In genomic region chr6:117817108-117817541, GRCm38 (mm10) we compare ENCODE assay signal across 31 mouse cellular contexts. TPM values are rescaled to one million over a fixed set of nuclear protein-coding genes. Genes with fewer than 3 reads are reported as not detected.
DNase-seq lines count a peak whose midpoint lies in the region; ATAC-seq and TF ChIP-seq lines count a peak whose summit lies in the region.
"Had no signal": no experiment of that assay in that cellular context is flagged by ENCODE, and none has a peak within 500 bp of the region (broad histone marks: within the 10 kb centered on the region; RNA-seq: fewer than 3 reads in every experiment).

No protein-coding gene starts in this region.

- H3K27me3 ChIP-seq in limb, embryonic 14.5 days (ENCODE audit: control insufficient read depth, insufficient read depth, low read length) = no peaks in the 10 kb centered on the region
- 0 out of 2 replicates have a peak, but pooled peaks cover under 1% of the 10 kb centered on the region for H3K27me3 ChIP-seq in limb, embryonic 10.5 days (ENCODE audit: low read depth, poor library complexity, severe bottlenecking)
- no peaks in the 10 kb centered on the region for H3K27me3 ChIP-seq in stomach, embryonic 16.5 days (ENCODE audit: control insufficient read depth, insufficient read depth, low read length)
- H3K27me3 ChIP-seq in stomach, postnatal 0 days (ENCODE audit: control insufficient read depth, insufficient read depth, low read length) = no peaks in the 10 kb centered on the region
- H3K27me3 ChIP-seq: limb, embryonic 15.5 days; liver, embryonic 15.5 days; lung, embryonic 15.5 days had no signal

- no peak overlapping the region for H3K9ac ChIP-seq in limb, embryonic 14.5 days (ENCODE audit: low read depth, low read length, severe bottlenecking)
- H3K9ac ChIP-seq in stomach, embryonic 16.5 days (ENCODE audit: low read length) = no peak overlapping the region
- no peak overlapping the region for H3K9ac ChIP-seq in stomach, postnatal 0 days (ENCODE audit: low read length)
- H3K9ac ChIP-seq: kidney, embryonic 15.5 days; limb, embryonic 15.5 days; liver, embryonic 15.5 days; lung, embryonic 15.5 days; midbrain, embryonic 13.5 days had no signal

- H3K9me3 ChIP-seq in limb, embryonic 14.5 days (ENCODE audit: control insufficient read depth, low read length) = no peaks in the 10 kb centered on the region
- H3K9me3 ChIP-seq in limb, embryonic 10.5 days (replicated peaks) = no peaks in the 10 kb centered on the region
- no peaks in the 10 kb centered on the region for H3K9me3 ChIP-seq in stomach, embryonic 16.5 days (replicated peaks; ENCODE audit: control insufficient read depth, low read length)
- no peaks in the 10 kb centered on the region for H3K9me3 ChIP-seq in stomach, postnatal 0 days (ENCODE audit: control insufficient read depth, low read length)
- H3K9me3 ChIP-seq: hindbrain, embryonic 10.5 days; kidney, embryonic 15.5 days; limb, embryonic 15.5 days; liver, embryonic 15.5 days; lung, embryonic 15.5 days; midbrain, embryonic 13.5 days had no signal

- no peak for ATAC-seq in limb, embryonic 14.5 days (ENCODE audit: low FRiP score, low read depth)
- no peak for ATAC-seq in stomach, embryonic 16.5 days (ENCODE audit: insufficient read depth, low FRiP score)
- no peak for ATAC-seq in stomach, postnatal 0 days (ENCODE audit: low FRiP score, low TSS enrichment)
- ATAC-seq in megakaryocyte-erythroid progenitor cell, adult 5-6 weeks (replicated peaks; ENCODE audit: low FRiP score, low TSS enrichment, poor library complexity, severe bottlenecking) = no peak
- ATAC-seq: activated CD4-positive, CD25-positive, alpha-beta regulatory T cell, adult 4 months; forebrain, embryonic 16.5 days; hindbrain, embryonic 16.5 days; midbrain, embryonic 13.5 days had no signal

- TF ChIP-seq POLR2A in limb, embryonic 14.5 days (IDR thresholded peaks at IDR 0.05; ENCODE audit: borderline replicate concordance, extremely low read depth, insufficient read depth, insufficient read length) = no peak

- H3K36me3 ChIP-seq in limb, embryonic 14.5 days (ENCODE audit: control insufficient read depth, insufficient read depth, low read length) = no peaks in the 10 kb centered on the region
- H3K36me3 ChIP-seq in limb, embryonic 10.5 days = no peaks in the 10 kb centered on the region
- H3K36me3 ChIP-seq in stomach, embryonic 16.5 days (ENCODE audit: control insufficient read depth, insufficient read depth, low read length) = no peaks in the 10 kb centered on the region
- no peaks in the 10 kb centered on the region for H3K36me3 ChIP-seq in stomach, postnatal 0 days (ENCODE audit: control insufficient read depth, insufficient read depth, low read length)
- H3K36me3 ChIP-seq: hindbrain, embryonic 10.5 days; kidney, embryonic 15.5 days; limb, embryonic 15.5 days; liver, embryonic 15.5 days; lung, embryonic 15.5 days; midbrain, embryonic 13.5 days had no signal

- H3K4me3 ChIP-seq in limb, embryonic 14.5 days (replicated peaks; ENCODE audit: low read length) = no peak overlapping the region
- H3K4me3 ChIP-seq in limb, embryonic 10.5 days = no peak overlapping the region
- H3K4me3 ChIP-seq in stomach, embryonic 16.5 days (replicated peaks; ENCODE audit: low read length) = no peak overlapping the region
- H3K4me3 ChIP-seq in stomach, postnatal 0 days (ENCODE audit: low read depth, low read length) = no peak overlapping the region
- H3K4me3 ChIP-seq: gastrocnemius, adult 2 months; heart, adult 2 months; hindbrain, embryonic 10.5 days; kidney, embryonic 15.5 days; layer of hippocampus, adult 2 months; left cerebral cortex, adult 2 months; limb, embryonic 15.5 days; liver, embryonic 15.5 days; lung, embryonic 15.5 days; midbrain, embryonic 13.5 days had no signal

- 58% methylated on average over 4 of the region's 5 CpGs for WGBS in limb, embryonic 14.5 days
- 64% methylated on average over 5 of the region's 5 CpGs for WGBS in limb, embryonic 10.5 days
- 42% methylated on average over 4 of the region's 5 CpGs for WGBS in stomach, embryonic 16.5 days
- WGBS in stomach, postnatal 0 days = 43% methylated on average over 5 of the region's 5 CpGs

- H3K4me2 ChIP-seq in limb, embryonic 14.5 days (replicated peaks; ENCODE audit: low read depth, low read length, severe bottlenecking) = no peak overlapping the region
- no peak overlapping the region for H3K4me2 ChIP-seq in stomach, embryonic 16.5 days (ENCODE audit: low read depth, low read length)
- H3K4me2 ChIP-seq in stomach, postnatal 0 days (replicated peaks; ENCODE audit: low read depth) = no peak overlapping the region
- H3K4me2 ChIP-seq: kidney, embryonic 15.5 days; limb, embryonic 15.5 days; liver, embryonic 15.5 days; lung, embryonic 15.5 days; midbrain, embryonic 13.5 days had no signal

- no peak for TF ChIP-seq CTCF in stomach, postnatal 0 days (IDR thresholded peaks at IDR 0.05; ENCODE audit: low read depth)

- DNase-seq in limb, embryonic 14.5 days (ENCODE audit: low spot score) = peak; percentile 11
- DNase-seq in limb, embryonic 10.5 days (ENCODE audit: low spot score) = no peak
- DNase-seq in stomach, postnatal 0 days (ENCODE audit: low spot score) = no peak
- peak; percentile 56 for DNase-seq in fibroblast of lung, adult 2 months (ENCODE audit: low read depth)
- peak; percentile 37 for DNase-seq in skeletal muscle tissue, adult 2 months (ENCODE audit: low read depth, low spot score)
- DNase-seq in cerebellum, adult 11-12 months = no peak
- DNase-seq: adrenal gland, postnatal 10 days; B cell, adult 2 months; cerebellum, adult 18-20 months; cerebellum, postnatal 10 days; gastrocnemius, adult 2 months; gastrocnemius, postnatal 36 days; heart, adult 2 months; heart, postnatal 14 days; kidney, adult 18-20 months; kidney, postnatal 25 days; thymus, adult 2 months; thymus, postnatal 36 days had no signal

- H3K4me1 ChIP-seq in limb, embryonic 14.5 days (ENCODE audit: control insufficient read depth, insufficient read depth, low read length) = no peaks in the 10 kb centered on the region
- H3K4me1 ChIP-seq in limb, embryonic 10.5 days = no peaks in the 10 kb centered on the region
- no peaks in the 10 kb centered on the region; the same call in 1 of the 2 replicates for H3K4me1 ChIP-seq in stomach, embryonic 16.5 days (ENCODE audit: control insufficient read depth, insufficient read depth, low read length)
- H3K4me1 ChIP-seq in stomach, postnatal 0 days (replicated peaks; ENCODE audit: control insufficient read depth, insufficient read depth) = no peaks in the 10 kb centered on the region
- H3K4me1 ChIP-seq: hindbrain, embryonic 10.5 days; kidney, embryonic 15.5 days; limb, embryonic 15.5 days; liver, embryonic 15.5 days; lung, embryonic 15.5 days had no signal

- no peak for TF ChIP-seq EP300 in stomach, postnatal 0 days (optimal IDR thresholded peaks at IDR 0.05)

- H3K27ac ChIP-seq in limb, embryonic 14.5 days (replicated peaks; ENCODE audit: low read depth, low read length) = no peak overlapping the region
- no peak overlapping the region for H3K27ac ChIP-seq in limb, embryonic 10.5 days
- H3K27ac ChIP-seq in stomach, embryonic 16.5 days (ENCODE audit: low read length) = peak overlapping the region; percentile 3; the same call in 1 of the 2 replicates
- H3K27ac ChIP-seq in stomach, postnatal 0 days (replicated peaks) = no peak overlapping the region
- H3K27ac ChIP-seq: gastrocnemius, adult 2 months; heart, adult 2 months; hindbrain, embryonic 10.5 days; kidney, embryonic 15.5 days; layer of hippocampus, adult 2 months; left cerebral cortex, adult 2 months; limb, embryonic 15.5 days; liver, embryonic 15.5 days; lung, embryonic 15.5 days; midbrain, embryonic 13.5 days had no signal

RNA-seq across cellular contexts. Expression of gene Zfp637, which starts 23.9 kb away (rescaled TPM):
- 67.2 and 85.1 TPM in 2 replicates for polyA plus RNA-seq in limb, embryonic 14.5 days (2012; rRNA removed)
- 148 and 172 TPM in 2 replicates for polyA plus RNA-seq in limb, embryonic 14.5 days (2014; fragmentation: Nextera tagmentation; extraction: Ambion mirVana)
- polyA plus RNA-seq in limb, embryonic 10.5 days (2016; fragmentation: Nextera tagmentation; extraction: Ambion mirVana) = 99.2 and 128 TPM in 2 replicates
- polyA plus RNA-seq in stomach, embryonic 16.5 days (2015; fragmentation: Nextera tagmentation; extraction: Ambion mirVana) = 86.2 and 92.3 TPM in 2 replicates
- polyA plus RNA-seq in stomach, postnatal 0 days (2015; fragmentation: Nextera tagmentation; extraction: Ambion mirVana) = 59.2 and 60.3 TPM in 2 replicates
- total RNA-seq in megakaryocyte-erythroid progenitor cell, adult 5-6 weeks (2014; fragmentation: Nextera tagmentation) = 42.5 and 68.1 TPM in 2 replicates
- 36.5 and 38.9 TPM in 2 replicates for total RNA-seq in megakaryocyte-erythroid progenitor cell, adult 5-6 weeks (2017)

RNA-seq across cellular contexts. Expression of gene Zfp239, which starts 44.8 kb away (rescaled TPM):
- polyA plus RNA-seq in limb, embryonic 14.5 days (2012; rRNA removed) = 7.4 and 8.6 TPM in 2 replicates
- polyA plus RNA-seq in limb, embryonic 14.5 days (2014; fragmentation: Nextera tagmentation; extraction: Ambion mirVana) = 9.7 and 11.8 TPM in 2 replicates
- 14.6 and 17.3 TPM in 2 replicates for polyA plus RNA-seq in limb, embryonic 10.5 days (2016; fragmentation: Nextera tagmentation; extraction: Ambion mirVana)
- 4.8 and 6.0 TPM in 2 replicates for polyA plus RNA-seq in stomach, embryonic 16.5 days (2015; fragmentation: Nextera tagmentation; extraction: Ambion mirVana)
- 1.7 and 2.0 TPM in 2 replicates for polyA plus RNA-seq in stomach, postnatal 0 days (2015; fragmentation: Nextera tagmentation; extraction: Ambion mirVana)
- 7.3 and 8.1 TPM in 2 replicates for total RNA-seq in megakaryocyte-erythroid progenitor cell, adult 5-6 weeks (2014; fragmentation: Nextera tagmentation)
- total RNA-seq in megakaryocyte-erythroid progenitor cell, adult 5-6 weeks (2017) = 2.4 and 21.7 TPM in 2 replicates

Comparison
In these comparisons a context has a peak if more than half of its experiments do, and no peak if none do; other contexts are left out.
1. DNase-seq: peak in limb, embryonic 14.5 days (single experiment), fibroblast of lung, adult 2 months (single experiment) and skeletal muscle tissue, adult 2 months (single experiment); none in limb, embryonic 10.5 days (single experiment), stomach, postnatal 0 days (single experiment) and cerebellum, adult 11-12 months (single experiment).